Mouse (Mus musculus) brain, adult 2 months (tissue): ENCODE results near the gene Dot1l.
"Not testable (repeated sequence)": the region's sequence is repeated elsewhere in the genome, so short reads cannot be mapped to it uniquely, and the experiment has no call there.

Source experiments
- DNase-seq: peaks from one replicate; pipeline ENCODE4 v3.0.0; 2011; ENCODE audit warnings: low read depth, low spot score

Gene Dot1l

GRCm38 (mm10) chr10:80808985-80809632, 54.1 kb downstream of the Dot1l start:
- peak; percentile 71 for DNase-seq

DNA sequence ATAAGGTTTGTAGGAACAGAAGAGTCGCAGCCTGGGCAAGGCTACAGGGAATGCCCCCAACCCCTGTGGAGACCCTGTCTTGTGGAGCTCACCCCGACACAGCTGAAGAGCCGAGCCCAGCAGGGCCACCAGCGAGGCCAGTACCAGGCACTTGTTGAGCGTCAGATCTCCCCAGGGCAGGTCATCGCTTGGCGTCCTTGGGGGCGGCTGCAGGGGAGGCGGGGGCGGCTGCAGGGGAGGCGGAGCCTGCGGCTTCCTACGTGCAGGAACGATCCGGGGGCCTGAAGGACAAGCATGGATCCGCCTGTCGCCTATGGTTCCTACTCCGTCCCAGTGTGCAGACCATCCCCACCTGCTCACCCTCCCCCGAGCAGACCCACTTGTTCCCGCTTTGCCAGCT, 55.1 kb downstream of the Dot1l start:
- DNase-seq: no peak

DNA sequence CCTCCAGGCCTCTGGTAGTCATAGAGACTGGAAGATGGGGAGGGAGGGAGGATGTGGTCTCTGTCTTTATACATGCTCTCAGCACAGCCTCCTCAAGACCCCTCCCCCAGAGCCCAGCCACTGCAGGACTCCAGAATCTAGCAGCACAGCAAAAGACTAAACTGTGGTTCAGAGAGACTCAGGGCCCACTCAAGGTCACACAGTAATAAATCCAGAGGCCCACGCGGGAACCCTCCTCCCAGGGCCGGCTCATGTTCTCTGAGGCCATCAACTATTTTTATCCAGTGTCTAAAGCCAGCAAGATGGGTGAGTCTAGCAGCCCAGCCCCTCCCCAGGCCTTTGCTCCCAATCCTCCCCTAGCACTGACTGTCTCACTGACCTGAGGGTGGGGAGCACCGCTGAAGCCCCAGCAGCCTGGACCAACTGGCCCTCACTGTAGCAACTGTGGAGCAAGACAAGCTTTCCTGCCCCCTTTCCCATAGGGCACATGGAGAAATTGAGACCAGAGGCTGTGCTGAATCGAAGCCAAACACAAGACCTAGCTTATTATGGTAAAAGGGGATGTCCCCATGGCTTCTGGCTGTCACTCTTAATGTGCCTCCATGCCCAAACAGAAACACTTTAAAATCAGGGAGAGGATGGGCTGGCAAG, 57.5 kb downstream of the Dot1l start:
- no peak for DNase-seq

DNA sequence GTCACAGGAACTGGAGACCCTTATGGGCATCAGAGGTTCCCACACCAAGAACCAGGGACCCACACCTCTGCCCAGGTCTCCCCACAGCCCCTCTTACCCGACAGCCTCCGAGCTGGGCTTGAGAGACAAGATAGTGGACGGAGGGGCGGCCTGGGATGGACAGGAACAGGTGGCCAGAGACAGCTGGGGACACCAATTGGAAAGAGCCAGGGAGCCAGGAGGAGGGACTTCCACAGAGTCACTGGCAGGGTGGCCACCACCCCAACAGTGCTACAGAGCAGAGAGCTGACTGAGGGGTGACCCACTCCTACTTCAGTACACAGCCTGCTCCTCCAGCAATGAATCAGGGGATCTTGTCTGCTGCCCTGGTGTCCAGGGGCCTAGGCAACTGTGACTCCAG, 58.4 kb downstream of the Dot1l start, which contains the start of gene Jsrp1:
Gene Jsrp1, minus strand, starts transcription at position 133 of the 400 bp plus-strand sequence.
- DNase-seq: no peak

DNA sequence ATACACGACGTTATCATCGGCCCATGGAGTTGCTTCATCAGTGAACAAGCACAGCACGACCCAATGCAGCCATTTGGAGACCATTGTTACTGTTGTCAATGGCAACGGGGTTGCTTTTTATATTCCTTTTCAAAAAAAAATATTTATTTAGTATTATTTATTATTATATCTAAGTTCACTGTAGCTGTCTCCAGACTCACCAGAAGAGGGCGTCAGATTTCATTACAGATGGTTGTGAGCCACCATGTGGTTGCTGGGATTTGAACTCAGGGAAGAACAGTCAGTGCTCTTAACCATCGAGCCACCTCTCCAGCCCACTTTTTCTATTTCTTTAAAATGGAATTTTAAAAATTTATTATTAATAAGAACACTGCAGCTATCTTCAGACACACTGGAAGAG, 59.8 kb downstream of the Dot1l start:
- no peak for DNase-seq

DNA sequence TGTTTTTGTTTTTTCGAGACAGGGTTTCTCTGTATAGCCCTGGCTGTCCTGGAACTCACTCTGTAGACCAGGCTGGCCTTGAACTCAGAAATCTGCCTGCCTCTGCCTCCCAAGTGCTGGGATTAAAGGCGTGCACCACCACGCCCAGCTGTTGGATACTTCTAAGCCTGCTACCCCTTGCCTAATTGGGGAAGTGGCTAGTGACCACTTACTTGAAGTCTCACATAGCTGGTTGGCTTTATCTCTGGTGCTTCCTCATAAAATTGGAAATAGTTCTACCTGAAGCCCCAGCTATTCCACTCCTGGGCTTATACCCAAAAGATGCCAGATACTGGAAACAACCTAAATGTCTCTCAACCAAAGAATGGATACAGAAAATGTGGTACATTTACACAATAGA, 61.3 kb downstream of the Dot1l start:
- not testable (repeated sequence) for DNase-seq

- DNase-seq: no peak
These were observed 62.2 kb downstream of the Dot1l start for GRCm38 (mm10) chr10:80817164-80817563.

- DNase-seq: not testable (repeated sequence)
These were observed 62.9 kb downstream of the Dot1l start for GRCm38 (mm10) chr10:80817955-80818354.

- no peak for DNase-seq
These were observed 63.7 kb downstream of the Dot1l start for GRCm38 (mm10) chr10:80818599-80819281.

DNA sequence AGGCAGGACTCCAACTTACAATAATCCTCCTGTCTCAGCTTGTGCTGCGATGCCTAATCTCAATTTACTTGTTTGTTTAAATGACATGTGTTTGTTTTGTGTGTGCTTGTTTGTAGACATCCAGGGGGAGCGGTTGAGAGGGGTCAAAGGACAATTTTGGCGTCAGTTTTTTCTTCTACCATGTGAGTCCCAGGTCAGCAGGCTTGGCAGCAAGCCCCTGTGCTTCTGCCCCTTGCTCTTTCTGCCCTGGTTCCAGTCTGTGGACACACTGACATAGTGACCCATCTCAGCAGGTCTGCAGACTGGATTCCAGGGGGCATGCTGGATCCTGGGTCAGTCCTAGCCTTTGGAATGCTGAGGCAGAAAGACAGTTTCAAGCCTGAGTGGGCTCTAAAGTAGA, 64.4 kb downstream of the Dot1l start:
- DNase-seq: no peak

DNA sequence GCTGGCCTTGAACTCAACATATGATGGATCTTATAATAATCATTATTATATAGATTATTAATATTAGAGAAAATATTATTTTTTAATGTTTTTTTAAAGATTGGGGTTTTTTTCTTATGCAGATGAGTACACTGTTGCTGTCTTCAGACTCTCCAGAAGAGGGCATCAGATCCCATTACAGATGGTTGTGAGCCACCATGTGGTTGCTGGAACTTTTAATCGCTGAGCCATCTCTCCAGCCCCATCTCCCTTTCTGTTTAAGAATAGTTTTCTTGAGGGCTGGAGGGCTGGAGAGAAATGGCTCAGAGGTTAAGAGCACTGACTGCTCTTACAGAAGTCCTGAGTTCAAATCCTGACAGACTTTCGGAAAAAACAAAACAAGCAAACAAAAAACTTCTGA, 67.0 kb downstream of the Dot1l start:
- DNase-seq: no peak

DNA sequence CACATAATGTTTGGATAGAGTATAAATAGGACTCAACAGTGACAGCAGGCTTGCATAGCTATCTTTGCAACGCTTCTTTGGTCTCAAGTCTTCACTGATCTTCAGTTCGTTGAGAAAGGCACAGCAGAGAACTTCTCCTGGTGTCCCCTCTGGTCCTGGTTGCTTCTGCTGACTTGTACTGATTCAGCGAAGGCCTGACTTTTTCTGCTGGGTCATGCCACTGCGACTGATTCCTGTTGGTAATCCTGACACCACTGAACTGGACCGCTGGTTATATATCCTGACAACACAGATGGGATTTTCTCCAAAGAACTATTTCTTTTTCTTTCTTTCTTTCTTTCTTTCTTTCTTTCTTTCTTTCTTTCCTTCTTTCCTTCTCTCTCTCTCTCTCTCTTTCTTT, 67.5 kb downstream of the Dot1l start:
- DNase-seq: no peak

DNA sequence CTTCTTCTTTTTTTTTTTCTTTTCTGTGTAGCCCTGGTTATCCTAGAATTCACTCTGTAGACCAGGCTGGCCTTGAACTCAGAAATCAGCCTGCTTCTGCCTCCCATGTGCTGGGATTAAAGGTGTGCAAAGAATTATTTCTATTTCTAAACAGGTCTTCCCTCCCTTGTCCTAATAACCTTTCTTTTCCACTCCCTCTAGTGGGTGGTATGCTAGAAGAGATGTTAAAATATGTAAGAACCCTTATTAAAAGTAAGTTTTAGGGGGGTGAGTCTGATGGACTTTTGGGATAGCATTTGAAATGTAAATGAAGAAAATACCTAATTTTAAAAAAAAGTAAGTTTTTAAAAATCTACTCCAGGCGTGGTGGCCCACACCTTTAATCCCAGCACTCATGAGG, 68.3 kb downstream of the Dot1l start:
- no peak for DNase-seq

DNA sequence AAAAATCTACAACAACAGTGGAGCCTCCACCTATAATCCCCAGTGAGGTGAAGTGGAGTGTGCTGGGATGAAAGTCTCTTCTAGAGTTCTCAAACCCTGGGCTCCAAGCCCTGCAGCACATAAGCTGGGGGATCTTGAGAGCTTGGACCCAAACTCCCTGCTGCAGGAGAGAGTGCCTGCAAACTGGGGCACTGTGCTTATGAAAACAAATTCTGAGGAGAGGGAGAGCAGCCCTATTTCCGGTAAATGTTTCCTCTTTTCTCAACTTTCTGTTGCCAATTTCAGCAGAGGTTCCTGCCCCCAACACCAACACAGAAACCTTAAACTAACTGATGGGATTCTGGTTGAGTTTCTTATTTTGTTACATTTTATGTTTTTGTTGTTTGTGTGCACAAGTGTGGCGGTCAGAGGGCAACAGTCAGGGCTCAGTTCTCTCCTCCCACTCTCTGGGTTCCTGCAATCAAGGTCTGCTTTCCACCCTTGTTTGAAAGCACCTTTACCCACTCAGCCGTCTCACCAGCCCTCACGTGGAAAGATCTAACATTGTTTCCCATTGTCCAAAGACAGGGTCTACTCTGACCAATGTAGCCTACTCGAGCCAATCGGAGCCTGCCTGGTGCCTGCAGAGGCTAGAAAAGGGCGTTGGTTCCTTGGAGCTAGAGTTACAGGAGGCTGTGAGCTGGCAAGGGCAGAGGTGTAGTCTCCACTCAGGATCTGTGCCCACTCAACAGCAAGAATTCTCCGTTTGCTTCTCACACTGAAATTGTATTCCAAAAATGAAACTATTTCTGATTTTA, 69.0 kb downstream of the Dot1l start:
- no peak for DNase-seq

GRCm38 (mm10) chr10:80824827-80825226, 69.8 kb downstream of the Dot1l start:
- DNase-seq: no peak

- peak; percentile 100 for DNase-seq
These were observed 71.4 kb downstream of the Dot1l start, which contains the start of gene Oaz1 for GRCm38 (mm10) chr10:80826151-80827062. Gene Oaz1 (plus strand): TSS chr10:80826656.

- DNase-seq: no peak
These were observed 72.3 kb downstream of the Dot1l start for GRCm38 (mm10) chr10:80827063-80827869.

- no peak for DNase-seq
These were observed 72.9 kb downstream of the Dot1l start for GRCm38 (mm10) chr10:80827870-80828420.

GRCm38 (mm10) chr10:80828587-80828986, 73.6 kb downstream of the Dot1l start:
- DNase-seq: not testable (repeated sequence)
